Mouse (Mus musculus): ENCODE data around the gene Polr3b.

DNA sequence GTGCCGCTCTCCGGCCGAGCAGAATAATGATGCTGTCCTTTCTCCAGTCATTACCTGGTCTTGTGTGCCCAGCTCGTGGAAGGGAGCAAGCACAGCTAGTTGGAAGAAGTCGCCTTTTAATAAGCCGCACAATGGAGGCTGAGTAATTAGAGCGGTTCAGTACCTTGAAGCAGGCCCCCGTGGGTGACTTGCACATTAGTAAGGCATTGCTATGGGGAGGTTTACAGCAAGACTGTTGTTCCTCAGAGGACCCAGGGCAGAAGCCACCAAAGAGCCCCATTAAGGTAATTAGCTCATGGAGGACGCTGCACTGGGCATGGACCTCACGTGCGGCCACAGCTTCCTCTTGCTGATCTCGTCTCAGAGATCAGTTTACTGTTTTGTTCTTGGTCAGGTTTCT lies 100.6 kb downstream of the Polr3b start:
- TF ChIP-seq CTCF (IDR thresholded peaks at IDR 0.05; ENCODE audit: low read depth) (no peak), EP300 (IDR thresholded peaks at IDR 0.05; ENCODE audit: low read depth) (no peak)

Measured in heart, postnatal 0 days (tissue).